Mouse (Mus musculus) ovary, postnatal 36 days (tissue): ENCODE measurements at regions not wholly inside any gene's neighbourhood (a gene's known extent, or its start where the extent isn't known, plus 50 kb on each side); places are given as distances from the start of the nearest gene placed in this dataset.
A peak's percentile ranks its signal among the peaks of the same experiment; 100 is the strongest.

ENCODE experiments used
- DNase-seq: peaks from one replicate; pipeline ENCODE4 v3.0.0; 2022; ENCODE audit warnings: low spot score, mixed read lengths

GRCm38 (mm10) chr3:38220934-38221833, 263.5 kb downstream of the Ankrd50 start:
- DNase-seq: no peak

GRCm38 (mm10) chr3:38209081-38209480, 275.6 kb downstream of the Ankrd50 start:
- DNase-seq: no peak

- no peak for DNase-seq
These were observed 276.8 kb downstream of the Ankrd50 start for GRCm38 (mm10) chr3:38207867-38208266.

GRCm38 (mm10) chr3:38201861-38202656, 282.6 kb downstream of the Ankrd50 start:
- peak; percentile 62 for DNase-seq

- DNase-seq: no peak
These were observed 290.6 kb downstream of the Ankrd50 start for GRCm38 (mm10) chr3:38194001-38194400.

- no peak for DNase-seq
These were observed 297.2 kb downstream of the Ankrd50 start for GRCm38 (mm10) chr3:38187406-38187896.

GRCm38 (mm10) chr3:38186503-38186902, 298.1 kb downstream of the Ankrd50 start:
- no peak for DNase-seq

- no peak for DNase-seq
These were observed 306.3 kb downstream of the Ankrd50 start for GRCm38 (mm10) chr3:38178295-38178694.

GRCm38 (mm10) chr3:38175946-38176345, 308.7 kb downstream of the Ankrd50 start:
- no peak for DNase-seq

- no peak for DNase-seq
These were observed 309.8 kb downstream of the Ankrd50 start for GRCm38 (mm10) chr3:38174735-38175280.

- no peak for DNase-seq
These were observed 332.2 kb downstream of the Ankrd50 start for GRCm38 (mm10) chr3:38152408-38152807.

GRCm38 (mm10) chr3:38151821-38152220, 332.8 kb downstream of the Ankrd50 start:
- no peak for DNase-seq

GRCm38 (mm10) chr3:38146663-38147062, 338.0 kb downstream of the Ankrd50 start:
- no peak for DNase-seq

GRCm38 (mm10) chr3:38145444-38145843, 339.2 kb downstream of the Ankrd50 start:
- no peak for DNase-seq

GRCm38 (mm10) chr3:38144650-38145049, 340.0 kb downstream of the Ankrd50 start:
- DNase-seq: no peak

GRCm38 (mm10) chr3:38143147-38143883, 341.3 kb downstream of the Ankrd50 start:
- peak; percentile 51 for DNase-seq

GRCm38 (mm10) chr3:38139387-38139786, 345.3 kb downstream of the Ankrd50 start:
- DNase-seq: no peak

- no peak for DNase-seq
These were observed 346.6 kb downstream of the Ankrd50 start for GRCm38 (mm10) chr3:38138014-38138413.

- DNase-seq: no peak
These were observed 348.8 kb downstream of the Ankrd50 start for GRCm38 (mm10) chr3:38135808-38136214.

- no peak for DNase-seq
These were observed 350.2 kb downstream of the Ankrd50 start for GRCm38 (mm10) chr3:38134425-38134824.

GRCm38 (mm10) chr3:38131887-38132220, 352.8 kb downstream of the Ankrd50 start:
- no peak for DNase-seq
